Mouse (Mus musculus): Measurements from ENCODE around the gene Krt7.

- TF ChIP-seq CTCF (IDR thresholded peaks at IDR 0.05; ENCODE audit: extremely low read depth, insufficient read depth, insufficient read length, insufficient replicate concordance) (no peak), POLR2A (IDR thresholded peaks at IDR 0.05; ENCODE audit: low read depth, low read length) (no peak)
These were observed 43.3 kb upstream of the Krt7 start for GRCm38 (mm10) chr15:101367497-101367896.

Measured in spleen, adult 2 months (tissue).